Mouse (Mus musculus) embryonic facial prominence, embryonic 12.5 days (tissue): ENCODE results near the gene Mbd3. TPM values are rescaled to one million over a fixed set of nuclear protein-coding genes. Genes with fewer than 3 reads are reported as not detected.

ENCODE experiments used
- ATAC-seq: fragments of 200-750 bp; cut with Nextera tagmentation; 2 replicates; pipeline ENCODE4 v1.8.0; 2017; ENCODE audit not compliant: insufficient number of reproducible peaks, insufficient read depth, low FRiP score, low TSS enrichment
- H3K27ac ChIP-seq: fragments of 300-500 bp; sonication (generic); 2 replicates; pipeline ENCODE4 v1.5.1; 2016; ENCODE audit warnings: mild to moderate bottlenecking
- H3K27me3 ChIP-seq: fragments of 300-500 bp; sonication (generic); 2 replicates; pipeline ENCODE4 v1.6.1; 2016; ENCODE audit warnings: mild to moderate bottlenecking, moderate library complexity
- H3K36me3 ChIP-seq: fragments of 300-500 bp; sonication (generic); 2 replicates; pipeline ENCODE4 v1.6.1; 2016; ENCODE audit warnings: mild to moderate bottlenecking
- H3K4me1 ChIP-seq: fragments of 300-500 bp; sonication (generic); 2 replicates; pipeline ENCODE4 v1.6.1; 2016
- H3K4me2 ChIP-seq: fragments of 300-500 bp; sonication (generic); replicated peaks from 2 replicates; pipeline ENCODE4 v1.6.1; 2016; ENCODE audit warnings: mild to moderate bottlenecking, moderate library complexity
- H3K4me3 ChIP-seq: fragments of 300-500 bp; sonication (generic); 2 replicates; pipeline ENCODE4 v1.5.1; 2016; ENCODE audit warnings: mild to moderate bottlenecking
- H3K9ac ChIP-seq: fragments of 300-500 bp; sonication (generic); 2 replicates; pipeline ENCODE4 v1.6.1; 2016; ENCODE audit warnings: mild to moderate bottlenecking, moderate library complexity
- H3K9me3 ChIP-seq: fragments of 300-500 bp; sonication (generic); 2 replicates; pipeline ENCODE4 v1.6.1; 2016; ENCODE audit warnings: mild to moderate bottlenecking, moderate library complexity
- WGBS: fragments of 180-500 bp; shearing (Covaris S2); methylation state at CpG from one replicate; pipeline ENCODE4 v1.1.7; 2016; 5-methylcytosine and 5-hydroxymethylcytosine counted together
- polyA plus RNA-seq: library from polyadenylated mRNA; unstranded; fragments of >200 nt; fragmentation: Nextera tagmentation; extraction: Ambion mirVana; gene quantifications from 2 replicates; pipeline ENCODE4 v1.2.1, GENCODE M21; 2016

Mbd3 gene
- 332 and 349 TPM in 2 replicates for polyA plus RNA-seq

DNA sequence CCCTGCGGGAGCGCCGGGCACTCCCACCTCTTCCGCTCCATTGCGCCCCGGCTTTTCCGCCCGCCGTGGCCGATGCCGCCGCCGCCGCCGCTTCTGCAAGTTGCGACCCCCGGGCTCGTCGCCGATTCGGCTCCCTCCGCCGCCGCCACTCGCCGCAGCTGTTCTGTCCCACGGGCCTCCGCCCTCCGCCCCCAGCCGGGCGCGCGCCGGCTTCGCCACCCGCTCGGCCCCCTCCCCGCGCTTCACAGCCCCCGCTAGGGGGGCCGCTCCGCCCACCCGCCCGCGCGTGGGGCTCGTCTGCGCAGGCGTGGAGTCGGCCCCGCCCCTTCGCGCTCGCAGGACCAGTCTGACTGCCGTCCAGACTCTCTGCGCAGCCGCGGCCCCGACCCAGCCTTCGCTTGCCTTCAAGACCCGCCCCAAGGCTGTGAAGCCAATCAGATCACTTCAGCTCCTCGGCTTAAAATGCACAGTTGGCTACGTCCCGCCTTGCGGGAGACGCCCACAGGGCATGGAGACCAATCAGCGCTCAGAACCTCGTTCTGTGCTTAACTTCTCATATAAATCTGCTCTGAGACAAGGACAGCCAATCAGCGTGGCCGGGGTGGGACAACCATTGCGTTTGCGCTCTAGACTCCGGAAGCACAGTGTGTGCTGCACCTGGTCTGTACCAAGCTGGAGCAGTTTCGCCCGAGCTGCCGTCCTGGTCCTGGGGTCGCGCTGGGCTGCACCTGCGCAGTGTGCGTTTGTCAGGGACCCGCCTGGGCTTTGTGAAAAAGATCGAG is at the start of gene Mbd3:
Gene Mbd3, minus strand, starts transcription at position 360 of the 782 bp plus-strand sequence.
- Histone ChIP-seq H3K4me1 (peaks cover 21% of the 10 kb centered on the region), H3K27me3 (no peaks in the 10 kb centered on the region), H3K36me3 (peaks cover 57% of the 10 kb centered on the region), H3K9ac (peak within 1 kb of the TSS; percentile 96), H3K4me3 (peak within 1 kb of the TSS; percentile 73), H3K4me2 (peak within 1 kb of the TSS; percentile 89), H3K27ac (peak within 1 kb of the TSS; percentile 100), H3K9me3 (no peaks in the 10 kb centered on the region)
- under 1% methylated on average over 68 of the region's 82 CpGs for WGBS
- peak; percentile 96 for ATAC-seq

- H3K4me1 ChIP-seq = 0 out of 2 replicates have a peak, but pooled peaks cover 4% of the 10 kb centered on the region
- H3K36me3 ChIP-seq = no peaks in the 10 kb centered on the region
- no peak overlapping the region for H3K4me3 ChIP-seq
- no peak overlapping the region for H3K4me2 ChIP-seq
- no peak for ATAC-seq
- peaks cover 22% of the 10 kb centered on the region for H3K27me3 ChIP-seq
- WGBS = 8% methylated on average over 26 of the region's 26 CpGs
- H3K9me3 ChIP-seq = no peaks in the 10 kb centered on the region
- H3K9ac ChIP-seq = no peak overlapping the region
- H3K27ac ChIP-seq = no peak overlapping the region
Measured at GRCm38 (mm10) chr10:80445898-80446601, 46.7 kb upstream of the Mbd3 start.

DNA sequence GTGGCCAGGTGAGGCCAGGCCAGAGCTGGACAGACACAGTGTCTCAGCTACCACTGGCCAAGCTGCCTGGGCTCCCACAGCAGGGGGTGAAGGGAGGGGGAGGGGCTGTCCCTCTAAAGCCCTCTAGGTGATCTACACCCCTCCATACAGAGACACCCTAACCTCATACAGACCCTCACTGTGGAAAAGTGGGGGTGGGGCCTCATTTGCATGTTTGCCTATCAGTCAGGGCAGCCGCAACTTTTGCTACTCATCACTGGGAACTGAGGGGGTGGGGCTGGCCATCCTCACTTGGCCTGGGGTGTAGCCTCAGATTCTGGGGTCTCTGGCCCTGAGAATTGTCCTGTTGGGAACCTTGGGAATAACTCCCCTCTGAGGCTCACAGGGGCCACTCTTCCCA is 45.7 kb upstream of the Mbd3 start:
- Histone ChIP-seq H3K9ac (no peak overlapping the region), H3K4me3 (no peak overlapping the region), H3K4me1 (0 out of 2 replicates have a peak, but pooled peaks cover 4% of the 10 kb centered on the region), H3K4me2 (no peak overlapping the region), H3K27me3 (peaks cover 19% of the 10 kb centered on the region), H3K9me3 (no peaks in the 10 kb centered on the region), H3K36me3 (no peaks in the 10 kb centered on the region), H3K27ac (no peak overlapping the region)
- 40% methylated on average over 1 of the region's 1 CpGs for WGBS
- ATAC-seq = no peak

DNA sequence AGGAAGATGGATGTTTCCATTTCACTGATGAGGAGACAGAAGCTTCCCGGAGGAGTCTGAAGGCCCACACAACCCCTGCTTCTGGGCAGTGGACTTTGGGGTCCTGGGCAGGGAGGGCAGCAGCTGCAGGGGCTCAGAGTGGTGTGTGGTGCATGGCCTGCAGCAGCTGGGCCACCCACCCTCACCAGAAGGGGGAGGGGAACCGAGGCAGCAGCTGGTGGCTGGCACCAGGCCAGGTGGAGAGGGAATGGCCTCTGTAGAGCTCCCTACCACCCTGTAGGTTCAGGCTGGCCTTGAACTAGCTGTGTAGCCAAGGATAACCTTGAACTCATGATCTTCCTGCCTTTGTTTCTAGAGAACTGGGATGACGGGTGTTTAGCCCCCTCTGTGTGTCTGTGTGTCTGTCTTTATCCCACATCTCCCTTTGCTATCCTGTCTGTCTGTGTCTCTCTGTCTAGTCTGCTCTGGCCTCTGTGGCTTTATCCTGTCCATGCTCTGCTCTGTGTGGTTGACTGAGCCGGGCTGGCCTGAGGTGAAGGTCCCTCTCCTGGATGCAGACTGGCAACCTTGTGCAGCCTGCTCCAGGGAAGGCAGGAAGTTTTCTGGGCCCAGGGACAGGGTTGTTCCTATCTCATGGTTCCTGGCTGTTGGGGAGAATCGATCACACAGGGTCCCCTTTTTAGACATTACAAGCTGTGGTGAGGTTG is 45.1 kb upstream of the Mbd3 start:
- H3K36me3 ChIP-seq = no peaks in the 10 kb centered on the region
- H3K9me3 ChIP-seq = no peaks in the 10 kb centered on the region
- 0 out of 2 replicates have a peak, but pooled peaks cover 4% of the 10 kb centered on the region for H3K4me1 ChIP-seq
- H3K27me3 ChIP-seq = peaks cover 19% of the 10 kb centered on the region
- no peak overlapping the region for H3K4me2 ChIP-seq
- no peak overlapping the region for H3K9ac ChIP-seq
- 49% methylated on average over 5 of the region's 5 CpGs for WGBS
- H3K27ac ChIP-seq = no peak overlapping the region
- no peak for ATAC-seq
- no peak overlapping the region for H3K4me3 ChIP-seq

GRCm38 (mm10) chr10:80443575-80444278 is 44.4 kb upstream of the Mbd3 start:
- Histone ChIP-seq H3K36me3 (no peaks in the 10 kb centered on the region), H3K4me3 (no peak overlapping the region), H3K27me3 (peaks cover 19% of the 10 kb centered on the region), H3K4me2 (no peak overlapping the region), H3K9me3 (no peaks in the 10 kb centered on the region), H3K4me1 (0 out of 2 replicates have a peak, but pooled peaks cover 4% of the 10 kb centered on the region), H3K27ac (no peak overlapping the region), H3K9ac (no peak overlapping the region)
- 82% methylated on average over 8 of the region's 8 CpGs for WGBS
- no peak for ATAC-seq

DNA sequence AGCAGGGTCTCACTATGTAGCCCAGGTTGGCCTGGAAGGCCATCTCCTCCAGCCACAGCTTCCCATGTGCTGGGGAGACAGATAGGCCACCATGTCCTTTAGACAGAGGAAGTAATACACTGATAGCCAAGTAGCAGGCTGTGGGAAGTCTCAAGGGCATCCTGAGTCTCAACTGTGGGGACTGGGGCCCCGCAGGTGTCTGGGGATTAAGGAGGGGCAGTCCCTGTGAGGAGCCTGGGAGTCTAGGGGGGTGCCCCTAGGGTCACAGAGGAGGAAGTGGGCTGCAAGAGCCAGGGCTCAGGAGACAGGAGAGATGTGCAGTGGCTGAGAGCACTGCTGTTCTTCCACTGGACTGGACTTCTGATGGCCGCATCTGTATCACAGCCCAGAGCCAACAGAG is 43.6 kb upstream of the Mbd3 start:
- Histone ChIP-seq H3K27me3 (peaks cover 16% of the 10 kb centered on the region), H3K4me1 (0 out of 2 replicates have a peak, but pooled peaks cover 4% of the 10 kb centered on the region), H3K36me3 (no peaks in the 10 kb centered on the region), H3K9ac (no peak overlapping the region), H3K9me3 (no peaks in the 10 kb centered on the region), H3K27ac (no peak overlapping the region), H3K4me2 (no peak overlapping the region), H3K4me3 (no peak overlapping the region)
- 46% methylated on average over 2 of the region's 2 CpGs for WGBS
- no peak for ATAC-seq

GRCm38 (mm10) chr10:80441598-80441997 is 42.2 kb upstream of the Mbd3 start:
- H3K9ac ChIP-seq = no peak overlapping the region
- H3K27me3 ChIP-seq = peaks cover 16% of the 10 kb centered on the region
- H3K36me3 ChIP-seq = no peaks in the 10 kb centered on the region
- 55% methylated on average over 8 of the region's 8 CpGs for WGBS
- ATAC-seq = no peak
- 0 out of 2 replicates have a peak, but pooled peaks cover 4% of the 10 kb centered on the region for H3K4me1 ChIP-seq
- no peak overlapping the region for H3K27ac ChIP-seq
- no peak overlapping the region for H3K4me2 ChIP-seq
- H3K9me3 ChIP-seq = no peaks in the 10 kb centered on the region
- H3K4me3 ChIP-seq = no peak overlapping the region

DNA sequence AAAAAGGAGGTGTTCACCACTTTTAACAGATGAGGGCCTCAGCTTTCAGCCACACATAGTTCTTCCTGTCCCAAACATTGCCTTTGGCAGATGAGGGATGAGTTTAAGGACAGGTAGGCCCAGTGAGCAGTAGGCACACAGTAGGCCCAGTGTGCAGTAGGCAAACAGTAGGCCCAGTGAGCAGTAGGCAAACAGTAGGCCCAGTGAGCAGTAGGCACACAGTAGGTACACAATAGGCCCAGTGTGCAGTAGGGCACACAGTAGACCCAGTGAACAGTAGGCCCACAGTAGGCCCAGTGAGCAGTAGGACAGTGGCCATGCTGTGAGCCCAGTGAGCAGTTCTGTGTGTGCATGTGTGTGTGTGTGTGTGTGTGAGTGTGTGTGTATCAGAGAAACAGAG is 40.7 kb upstream of the Mbd3 start:
- no peak for ATAC-seq
- Histone ChIP-seq H3K9ac (no peak overlapping the region), H3K4me3 (no peak overlapping the region), H3K36me3 (no peaks in the 10 kb centered on the region), H3K4me1 (0 out of 2 replicates have a peak, but pooled peaks cover 4% of the 10 kb centered on the region), H3K4me2 (no peak overlapping the region), H3K27ac (no peak overlapping the region), H3K27me3 (peaks cover 14% of the 10 kb centered on the region), H3K9me3 (no peaks in the 10 kb centered on the region)

DNA sequence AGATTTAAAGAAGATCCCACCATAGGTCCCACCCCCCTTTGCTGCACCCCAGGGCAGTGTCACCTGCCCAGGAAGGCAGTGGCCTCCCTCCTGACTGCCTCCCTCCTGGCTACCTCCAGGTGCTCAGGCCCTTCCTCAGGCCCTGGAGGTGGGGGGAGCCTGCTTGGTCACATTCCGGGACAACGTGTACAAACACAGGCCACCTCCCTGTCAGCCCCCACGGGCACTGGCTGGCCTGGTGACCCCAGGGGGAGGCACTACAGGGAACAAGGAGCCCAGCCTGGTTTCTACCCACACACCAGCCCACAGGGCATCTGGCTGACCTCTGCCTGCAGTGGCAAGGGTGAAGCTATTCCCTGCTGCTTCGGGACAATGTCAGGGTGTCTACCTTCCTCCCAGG is 38.6 kb upstream of the Mbd3 start:
- H3K4me1 ChIP-seq = no peaks in the 10 kb centered on the region
- H3K36me3 ChIP-seq = no peaks in the 10 kb centered on the region
- H3K9me3 ChIP-seq = no peaks in the 10 kb centered on the region
- no peak for ATAC-seq
- WGBS = 58% methylated on average over 4 of the region's 4 CpGs
- H3K4me2 ChIP-seq = no peak overlapping the region
- peaks cover 5% of the 10 kb centered on the region; the same call in 1 of the 2 replicates for H3K27me3 ChIP-seq
- H3K4me3 ChIP-seq = no peak overlapping the region
- H3K27ac ChIP-seq = no peak overlapping the region
- no peak overlapping the region for H3K9ac ChIP-seq

DNA sequence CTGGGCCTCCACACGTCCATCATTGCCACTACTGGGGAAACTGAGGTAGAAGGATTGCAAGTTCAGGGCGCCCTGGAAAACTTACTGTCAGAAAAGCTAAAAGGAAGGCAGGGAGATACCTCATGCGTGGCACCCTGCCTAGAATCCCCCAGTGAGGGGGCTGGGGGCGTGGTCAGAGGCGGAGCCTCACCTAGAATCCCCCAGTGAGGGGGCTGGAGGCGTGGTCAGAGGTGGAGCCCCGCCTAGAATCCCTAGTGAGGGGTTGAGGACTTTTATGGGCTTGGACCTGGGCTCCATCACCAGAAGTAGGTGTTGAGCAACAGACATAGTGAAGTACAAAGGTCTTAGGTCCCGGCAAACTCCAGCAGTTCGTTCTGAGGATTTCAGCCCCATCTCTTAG is 36.9 kb upstream of the Mbd3 start:
- H3K4me3 ChIP-seq = no peak overlapping the region
- peaks cover 5% of the 10 kb centered on the region; the same call in 1 of the 2 replicates for H3K27me3 ChIP-seq
- no peak overlapping the region for H3K27ac ChIP-seq
- H3K9me3 ChIP-seq = no peaks in the 10 kb centered on the region
- H3K9ac ChIP-seq = no peak overlapping the region
- 11% methylated on average over 9 of the region's 9 CpGs for WGBS
- no peak overlapping the region for H3K4me2 ChIP-seq
- no peaks in the 10 kb centered on the region for H3K36me3 ChIP-seq
- peaks cover 5% of the 10 kb centered on the region for H3K4me1 ChIP-seq
- ATAC-seq = no peak

GRCm38 (mm10) chr10:80435764-80436163 is 36.4 kb upstream of the Mbd3 start:
- Histone ChIP-seq H3K36me3 (peaks cover 4% of the 10 kb centered on the region; the same call in 1 of the 2 replicates), H3K4me2 (no peak overlapping the region), H3K27me3 (peaks cover 5% of the 10 kb centered on the region; the same call in 1 of the 2 replicates), H3K4me1 (peaks cover 8% of the 10 kb centered on the region), H3K9ac (peak overlapping the region; percentile 27; the same call in 1 of the 2 replicates), H3K9me3 (no peaks in the 10 kb centered on the region), H3K4me3 (no peak overlapping the region), H3K27ac (no peak overlapping the region)
- no peak for ATAC-seq
- 39% methylated on average over 7 of the region's 7 CpGs for WGBS
